Comparison of ENCODE assay signal across 8 mouse cellular contexts in genomic region chr1:91062363-91062762, GRCm38 (mm10).
DNase-seq lines count a peak whose midpoint lies in the region; ATAC-seq and TF ChIP-seq lines count a peak whose summit lies in the region.

No protein-coding gene starts in this region.

- no peaks in the 10 kb centered on the region for H3K36me3 ChIP-seq in liver, embryonic 16.5 days (ENCODE audit: control insufficient read depth, insufficient read depth)
- no peaks in the 10 kb centered on the region for H3K36me3 ChIP-seq in embryonic facial prominence, embryonic 15.5 days
- no peaks in the 10 kb centered on the region for H3K36me3 ChIP-seq in hindbrain, embryonic 16.5 days (ENCODE audit: control insufficient read depth, insufficient read depth, low read length)
- H3K36me3 ChIP-seq in limb, embryonic 13.5 days: no peaks in the 10 kb centered on the region

- no peak for DNase-seq in liver
- DNase-seq in urinary bladder, postnatal 14 days (ENCODE audit: low spot score): no peak
- no peak for DNase-seq in cerebellum, adult 18-20 months

- TF ChIP-seq POLR2A in olfactory bulb, adult 2 months (IDR thresholded peaks at IDR 0.05; ENCODE audit: insufficient read depth, low read depth, low read length): no peak

- H3K4me3 ChIP-seq in liver, embryonic 16.5 days (ENCODE audit: low read depth, low read length): no peak overlapping the region
- no peak overlapping the region for H3K4me3 ChIP-seq in embryonic facial prominence, embryonic 15.5 days (replicated peaks)
- H3K4me3 ChIP-seq in hindbrain, embryonic 16.5 days (ENCODE audit: low read length): no peak overlapping the region
- H3K4me3 ChIP-seq in limb, embryonic 13.5 days: no peak overlapping the region
- no peak overlapping the region for H3K4me3 ChIP-seq in olfactory bulb, adult 2 months (ENCODE audit: insufficient read depth, low read depth, low read length)

- no peaks in the 10 kb centered on the region for H3K27me3 ChIP-seq in liver, embryonic 16.5 days (ENCODE audit: control insufficient read depth, insufficient read depth, low read depth, low read length)
- no peaks in the 10 kb centered on the region for H3K27me3 ChIP-seq in embryonic facial prominence, embryonic 15.5 days
- H3K27me3 ChIP-seq in hindbrain, embryonic 16.5 days (replicated peaks; ENCODE audit: control insufficient read depth, insufficient read depth, low read length): no peaks in the 10 kb centered on the region
- H3K27me3 ChIP-seq in limb, embryonic 13.5 days: no peaks in the 10 kb centered on the region

- H3K9ac ChIP-seq in liver, embryonic 16.5 days (ENCODE audit: low read depth, low read length): no peak overlapping the region
- H3K9ac ChIP-seq in embryonic facial prominence, embryonic 15.5 days: no peak overlapping the region
- H3K9ac ChIP-seq in hindbrain, embryonic 16.5 days (ENCODE audit: low read depth, low read length): 0 out of 2 replicates have a peak overlapping the region, but pooled peaks have one; percentile 8
- H3K9ac ChIP-seq in limb, embryonic 13.5 days: no peak overlapping the region

- TF ChIP-seq CTCF in olfactory bulb, adult 2 months (IDR thresholded peaks at IDR 0.05; ENCODE audit: insufficient read depth, low read depth, low read length): no peak

- no peak overlapping the region for H3K4me2 ChIP-seq in liver, embryonic 16.5 days (ENCODE audit: low read depth, low read length)
- H3K4me2 ChIP-seq in embryonic facial prominence, embryonic 15.5 days (replicated peaks): no peak overlapping the region
- no peak overlapping the region for H3K4me2 ChIP-seq in hindbrain, embryonic 16.5 days (ENCODE audit: low read length)
- H3K4me2 ChIP-seq in limb, embryonic 13.5 days (replicated peaks): no peak overlapping the region

- H3K9me3 ChIP-seq in liver, embryonic 16.5 days (replicated peaks; ENCODE audit: control insufficient read depth, low read length): no peaks in the 10 kb centered on the region
- no peaks in the 10 kb centered on the region for H3K9me3 ChIP-seq in embryonic facial prominence, embryonic 15.5 days (replicated peaks)
- no peaks in the 10 kb centered on the region for H3K9me3 ChIP-seq in hindbrain, embryonic 16.5 days (ENCODE audit: control insufficient read depth, low read length)
- no peaks in the 10 kb centered on the region for H3K9me3 ChIP-seq in limb, embryonic 13.5 days

- peaks cover 59% of the 10 kb centered on the region for H3K4me1 ChIP-seq in liver, embryonic 16.5 days (ENCODE audit: control insufficient read depth, low read depth, low read length)
- peaks cover 56% of the 10 kb centered on the region for H3K4me1 ChIP-seq in embryonic facial prominence, embryonic 15.5 days
- peaks cover 16% of the 10 kb centered on the region for H3K4me1 ChIP-seq in hindbrain, embryonic 16.5 days (ENCODE audit: control insufficient read depth, insufficient read depth, low read depth, low read length)
- peaks cover 72% of the 10 kb centered on the region for H3K4me1 ChIP-seq in limb, embryonic 13.5 days
- H3K4me1 ChIP-seq in olfactory bulb, adult 2 months (ENCODE audit: control insufficient read depth, insufficient read depth, low read length): peaks cover 36% of the 10 kb centered on the region

- WGBS in liver, embryonic 16.5 days (ENCODE audit: insufficient replicate concordance): 14% methylated on average over 5 of the region's 5 CpGs
- WGBS in embryonic facial prominence, embryonic 15.5 days: 42% methylated on average over 5 of the region's 5 CpGs
- WGBS in hindbrain, embryonic 16.5 days: 11% methylated on average over 5 of the region's 5 CpGs
- 40% methylated on average over 5 of the region's 5 CpGs for WGBS in limb, embryonic 13.5 days
- WGBS in olfactory bulb, adult 2 months: 15% methylated on average over 5 of the region's 5 CpGs

- H3K27ac ChIP-seq in liver, embryonic 16.5 days (ENCODE audit: low read length): peak overlapping the region; percentile 9; the same call in 1 of the 2 replicates
- H3K27ac ChIP-seq in embryonic facial prominence, embryonic 15.5 days (replicated peaks): peak overlapping the region; percentile 39; the same call in 1 of the 2 replicates
- H3K27ac ChIP-seq in hindbrain, embryonic 16.5 days (ENCODE audit: low read depth, low read length): peak overlapping the region; percentile 58
- 0 out of 2 replicates have a peak overlapping the region, but pooled peaks have one; percentile 48 for H3K27ac ChIP-seq in limb, embryonic 13.5 days
- peak overlapping the region; percentile 87 for H3K27ac ChIP-seq in olfactory bulb, adult 2 months (ENCODE audit: insufficient read depth, low read depth, low read length)

- no peak for ATAC-seq in liver, embryonic 16.5 days (ENCODE audit: low read depth)
- no peak for ATAC-seq in embryonic facial prominence, embryonic 15.5 days (ENCODE audit: insufficient number of reproducible peaks, low FRiP score, low TSS enrichment, low read depth)
- ATAC-seq in hindbrain, embryonic 16.5 days: peak; percentile 77
- no peak for ATAC-seq in limb, embryonic 13.5 days (ENCODE audit: low FRiP score, low read depth)

Comparison
In these comparisons a context has a peak if more than half of its experiments do, and no peak if none do; other contexts are left out.
1. H3K27ac ChIP-seq: peak in every context shown above with its lines; median percentile 87 in olfactory bulb, adult 2 months; 58 in hindbrain, embryonic 16.5 days; 48 in limb, embryonic 13.5 days; 39 in embryonic facial prominence, embryonic 15.5 days; 9 in liver, embryonic 16.5 days.